Mouse (Mus musculus) adrenal gland, postnatal 4 days (tissue): ENCODE measurements around the gene Col13a1. TPM values are rescaled to one million over a fixed set of nuclear protein-coding genes. Genes with fewer than 3 reads are reported as not detected.

Experiments used
- DNase-seq, 2 experiments: peaks; one replicate each; pipeline ENCODE4 v3.0.0; 2021 to 2022; ENCODE audit warnings: low spot score in 2 of 2, mixed read lengths in 2 of 2
- total RNA-seq, 2 experiments: library from RNA; stranded (reverse); gene quantifications; 2 replicates each; pipeline ENCODE4 v1.2.3; 2021

Gene Col13a1
- total RNA-seq, 2 experiments from 2014 or later: 17.5 to 19.8 TPM

DNA sequence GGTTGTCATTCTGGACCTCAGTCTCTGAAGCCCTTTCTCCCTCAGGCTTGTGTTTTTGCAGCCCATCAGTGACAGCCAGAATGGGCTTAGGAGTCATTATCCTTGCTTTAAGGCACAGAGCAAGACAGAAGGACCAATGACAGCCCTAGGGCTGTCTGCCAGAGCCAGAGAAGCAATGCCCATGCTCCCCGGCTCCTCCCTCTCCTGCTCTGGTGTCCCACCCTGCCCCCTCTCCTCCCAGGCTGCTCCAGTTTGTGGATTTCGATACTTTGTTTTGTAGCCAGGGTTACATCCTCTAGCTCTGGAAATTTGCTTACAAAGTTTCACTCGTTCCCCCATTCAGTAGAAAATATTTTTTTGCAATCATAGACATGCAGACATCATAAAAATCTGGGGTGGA, 69.9 kb downstream of the Col13a1 start:
- no peak for DNase-seq

DNA sequence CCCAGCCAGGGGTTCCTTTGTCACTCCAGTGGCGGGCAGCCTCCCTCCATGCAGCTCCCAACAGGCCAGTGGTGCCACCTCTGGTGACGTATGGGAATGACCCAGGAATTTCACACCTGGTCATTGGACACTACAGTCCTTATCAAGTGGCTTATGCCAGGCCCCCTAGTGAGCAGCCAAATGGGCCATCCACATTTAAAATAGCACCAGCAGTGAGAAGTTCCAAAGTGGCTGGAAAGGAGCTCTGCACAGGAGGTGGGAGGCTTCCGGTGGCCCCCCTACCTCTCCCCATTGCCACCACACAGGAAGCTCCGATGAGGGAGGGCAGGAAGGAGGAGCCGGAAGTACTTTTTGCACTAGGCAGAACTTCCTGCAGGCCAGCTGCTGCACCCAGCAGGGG, 72.7 kb downstream of the Col13a1 start:
- no peak for DNase-seq

DNA sequence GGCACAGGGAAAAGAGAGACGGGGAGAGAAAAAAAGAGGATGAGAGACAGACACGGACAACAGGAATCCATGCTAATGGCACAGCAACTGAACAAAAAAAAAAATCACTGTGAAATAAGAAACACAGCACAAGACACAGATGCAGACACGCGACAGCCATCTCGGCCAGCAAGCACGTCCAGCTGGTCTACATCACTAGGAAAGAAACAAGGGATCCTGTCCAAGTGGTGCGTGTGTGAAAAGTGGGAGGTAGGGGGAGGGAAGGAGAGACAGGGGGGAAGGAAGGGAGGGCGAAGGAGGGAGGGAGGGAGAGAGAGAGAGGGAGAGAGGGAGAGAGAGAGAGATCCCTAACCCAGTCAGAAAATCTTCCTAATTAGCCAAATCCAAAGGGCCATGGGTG, 73.6 kb downstream of the Col13a1 start:
- no peak for DNase-seq

DNA sequence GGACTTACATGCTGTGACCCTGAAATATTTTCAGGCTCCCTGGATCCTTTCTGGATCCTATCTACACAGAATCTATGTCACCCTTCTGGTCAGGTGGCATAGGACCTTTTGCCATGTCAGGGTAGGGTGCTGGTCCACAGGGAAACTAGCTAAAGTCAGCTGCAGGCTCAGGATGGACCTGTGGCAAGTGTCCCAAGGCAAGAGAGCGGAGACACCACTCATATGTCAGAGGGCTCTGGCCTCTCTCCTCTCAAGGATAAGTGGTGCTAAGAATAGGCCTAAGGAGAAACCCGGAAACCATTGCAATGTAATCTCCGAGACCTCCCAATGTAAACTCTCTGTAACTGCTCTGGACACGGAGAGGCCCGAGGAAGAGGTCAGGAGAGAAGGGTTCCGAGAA, 80.8 kb downstream of the Col13a1 start:
- no peak for DNase-seq

DNA sequence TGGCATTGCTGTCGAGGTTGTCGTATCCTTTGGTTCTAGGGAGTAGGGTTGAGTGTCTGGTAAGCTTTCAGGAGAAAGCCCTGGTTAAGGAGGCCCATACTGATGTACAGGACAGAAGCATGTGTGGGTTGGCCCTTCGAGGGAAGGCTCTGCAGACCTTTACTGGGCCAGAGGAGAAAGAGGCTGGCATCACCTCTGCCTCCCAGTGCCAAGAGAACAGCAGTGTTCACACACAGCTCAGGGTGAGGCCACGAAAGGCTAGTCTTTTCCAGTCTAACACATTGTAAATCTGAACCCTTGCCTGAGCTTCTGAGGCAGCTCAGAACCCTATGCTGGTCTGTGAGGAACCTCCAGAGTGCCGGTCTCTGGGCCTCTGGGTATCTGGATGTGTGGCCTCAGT, 84.3 kb downstream of the Col13a1 start:
- DNase-seq: no peak

DNA sequence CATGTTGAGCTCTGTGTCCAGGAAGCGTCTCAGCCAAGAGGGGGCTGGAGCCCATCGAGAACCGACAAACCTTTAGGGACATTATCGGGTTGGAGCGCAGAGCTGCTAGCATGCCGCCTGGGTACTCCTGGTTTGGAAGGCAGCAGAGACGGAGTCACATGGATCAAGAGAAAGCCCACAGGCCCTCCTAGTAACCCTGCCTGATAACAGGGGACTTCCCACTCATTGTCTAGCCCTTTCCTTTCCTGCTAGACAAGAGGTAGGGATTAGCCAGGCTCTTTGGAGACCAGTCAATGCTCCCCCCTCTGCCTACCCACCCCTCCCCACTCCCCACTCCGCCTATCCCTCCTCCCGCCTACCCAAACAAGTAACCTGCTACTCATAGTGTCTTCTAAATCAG, 87.8 kb downstream of the Col13a1 start:
- no peak for DNase-seq

DNA sequence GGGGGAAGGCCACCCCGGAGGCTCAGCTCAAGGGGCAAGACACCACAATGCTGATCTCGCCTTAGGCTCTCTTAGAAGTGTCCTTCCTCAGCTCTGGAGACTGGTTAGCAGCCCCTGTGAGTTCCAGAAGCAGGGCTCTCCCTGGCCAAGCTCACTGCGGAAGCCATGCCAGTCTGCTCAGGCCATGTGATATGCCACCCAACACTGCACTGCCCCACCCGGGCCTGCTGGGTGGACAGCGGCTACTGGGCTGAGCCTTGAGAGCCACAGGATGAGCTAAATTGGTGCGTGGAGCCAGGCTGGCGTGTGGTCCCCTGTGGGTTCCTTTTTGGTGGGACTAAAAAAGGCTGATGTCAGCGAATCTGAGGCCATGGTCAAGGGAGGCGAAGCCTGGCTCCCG, 88.6 kb downstream of the Col13a1 start:
- no peak for DNase-seq

DNA sequence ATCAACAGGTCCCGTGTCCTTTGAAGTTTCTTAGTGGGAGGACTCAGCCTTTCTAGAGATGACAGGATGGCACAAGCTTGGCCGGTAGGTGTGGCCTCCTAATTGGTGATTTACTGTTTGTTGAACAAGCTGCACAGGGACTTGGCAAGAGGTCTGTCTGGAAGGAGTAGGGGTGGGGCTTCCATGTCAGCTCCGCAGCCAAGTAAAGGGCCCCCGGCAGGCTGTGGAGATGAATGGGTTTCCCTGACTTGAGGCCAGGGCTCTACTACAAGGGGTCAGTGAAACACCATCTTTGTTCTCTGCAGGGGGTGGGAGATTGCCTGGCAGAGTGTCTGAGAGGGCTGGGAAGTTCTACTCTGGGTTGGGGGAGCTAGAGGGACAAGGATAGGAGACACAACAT, 99.5 kb downstream of the Col13a1 start:
- peak in 1 of 2 experiments; percentile 29 for DNase-seq

DNA sequence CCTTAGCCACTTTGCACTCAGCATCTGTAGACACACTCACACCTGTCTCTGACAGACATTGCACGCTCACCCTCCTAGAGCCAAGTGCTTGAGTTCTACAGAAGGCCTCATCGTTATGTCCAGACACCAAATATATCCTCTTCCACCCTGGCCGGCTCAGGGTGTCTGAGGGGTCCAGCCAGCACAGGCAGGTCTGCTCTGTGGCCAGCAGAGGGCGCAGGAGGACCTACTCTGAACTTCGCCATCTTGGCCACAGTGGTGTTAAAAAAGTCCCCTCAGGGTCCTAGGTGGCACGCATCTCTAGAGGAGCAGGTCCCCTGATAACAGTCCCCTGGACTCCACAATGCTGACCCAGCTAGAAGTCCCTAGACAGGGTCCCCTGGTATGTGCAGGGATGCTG, 101.1 kb downstream of the Col13a1 start:
- DNase-seq: peak; percentile 46 to 62

DNA sequence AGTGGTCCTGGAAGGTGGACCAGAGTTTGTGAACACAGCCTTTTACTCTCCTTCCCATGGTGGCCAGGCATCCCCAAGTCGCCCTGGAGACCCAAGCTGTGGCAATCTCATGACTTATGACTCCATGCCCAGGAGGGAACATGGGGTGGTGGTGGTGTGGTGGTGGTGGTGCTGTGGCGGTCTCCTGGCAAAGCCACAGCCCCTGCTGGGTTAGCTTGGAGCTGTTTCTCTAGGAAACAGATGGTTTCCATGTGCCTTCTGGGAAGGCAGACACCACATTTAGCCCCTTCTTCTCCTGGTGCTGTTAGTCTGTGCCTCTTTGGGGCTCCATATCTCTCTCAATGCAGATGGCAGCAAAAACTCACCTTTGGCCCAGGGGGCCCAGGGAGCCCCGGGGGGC, 109.1 kb downstream of the Col13a1 start:
- no peak for DNase-seq

DNA sequence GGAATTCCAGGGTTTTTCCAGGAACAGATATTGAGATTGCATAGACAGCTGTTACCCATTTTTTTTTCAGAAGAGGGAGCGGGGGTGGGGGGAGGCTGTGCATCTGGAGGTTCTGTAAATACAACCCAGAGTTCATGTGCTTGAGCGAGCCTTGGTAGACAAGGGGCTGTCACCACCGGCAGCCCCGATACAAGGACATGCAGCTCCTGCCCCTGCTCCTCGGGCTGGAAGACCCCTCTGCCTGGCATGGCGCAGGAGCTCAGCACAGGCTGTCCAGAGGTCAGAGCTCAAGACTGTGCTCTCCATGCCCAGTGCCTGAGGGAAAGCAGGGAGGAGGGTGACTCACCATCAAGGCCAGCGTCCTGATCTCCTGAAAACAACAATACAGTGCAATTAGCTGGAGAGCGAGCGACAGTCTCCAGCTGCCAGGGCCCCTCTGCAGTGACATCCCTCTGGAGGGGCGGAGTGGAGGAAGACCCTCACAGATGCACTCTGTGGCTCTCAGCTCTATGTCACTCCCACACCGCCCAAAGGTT, 112.8 kb downstream of the Col13a1 start:
- no peak for DNase-seq

DNA sequence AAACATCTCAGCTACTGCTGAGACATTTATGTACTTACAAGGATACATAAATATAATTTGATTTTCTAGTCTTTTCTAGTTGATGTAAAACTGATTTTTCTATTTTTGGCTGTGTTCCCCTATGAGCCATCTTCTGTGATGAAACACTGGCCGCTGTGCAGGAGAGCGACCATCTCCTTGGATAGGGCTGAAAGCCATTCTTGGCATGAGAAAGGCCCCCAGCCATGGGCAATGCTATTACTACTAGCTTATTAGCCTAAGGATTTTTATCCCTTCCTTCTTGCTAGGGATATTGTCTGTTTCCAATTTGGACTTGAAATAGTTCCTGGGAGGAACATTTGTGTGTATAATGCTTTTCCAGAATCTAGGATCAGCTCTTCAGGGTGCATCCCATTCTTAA, 119.5 kb downstream of the Col13a1 start:
- no peak for DNase-seq

DNA sequence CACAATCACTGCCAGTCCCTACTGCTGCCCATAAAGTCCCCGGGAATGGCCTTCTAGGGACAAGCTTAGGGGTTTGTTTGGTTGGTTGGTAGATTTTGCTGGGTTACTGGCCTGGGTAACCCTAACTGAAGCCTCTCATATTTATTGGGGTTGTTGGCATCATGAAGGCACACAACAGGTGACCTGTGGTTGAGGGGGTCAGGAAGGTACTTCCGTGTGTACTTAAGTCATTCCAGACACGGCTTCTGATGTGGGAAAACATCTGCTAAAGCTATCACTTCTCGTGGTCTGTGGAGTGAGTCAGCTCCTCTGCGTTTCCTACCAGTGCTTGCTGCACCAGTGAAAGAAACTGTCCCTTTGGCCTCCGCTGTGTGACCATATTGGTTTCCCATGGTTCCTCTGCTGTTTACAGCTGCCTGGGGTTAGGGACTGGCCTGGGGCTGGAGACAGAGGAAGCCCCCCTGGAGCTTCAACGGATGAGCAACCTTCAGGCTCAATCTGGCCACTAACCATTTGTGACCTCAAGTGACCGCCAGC, 123.7 kb downstream of the Col13a1 start:
- no peak for DNase-seq

DNA sequence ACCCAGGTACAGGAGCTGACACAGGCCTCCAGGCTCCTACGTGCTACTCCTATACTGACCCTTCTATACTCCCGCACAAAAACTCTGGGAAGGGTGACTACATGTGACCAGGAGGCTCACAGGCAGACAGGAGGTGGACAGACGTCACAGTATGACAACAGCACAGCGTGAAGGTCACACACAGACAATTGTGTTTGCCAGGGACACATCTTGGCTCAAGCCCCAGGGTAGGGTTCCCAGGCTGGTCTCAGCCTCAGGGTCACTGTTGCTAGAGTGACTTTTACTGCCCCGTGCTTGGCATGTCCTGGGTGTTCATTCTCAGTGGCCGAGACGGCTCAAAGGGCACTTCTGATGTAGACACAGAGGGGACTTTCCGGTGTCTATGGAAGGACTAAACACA, 126.1 kb downstream of the Col13a1 start:
- peak in 1 of 2 experiments; percentile 45 for DNase-seq

DNA sequence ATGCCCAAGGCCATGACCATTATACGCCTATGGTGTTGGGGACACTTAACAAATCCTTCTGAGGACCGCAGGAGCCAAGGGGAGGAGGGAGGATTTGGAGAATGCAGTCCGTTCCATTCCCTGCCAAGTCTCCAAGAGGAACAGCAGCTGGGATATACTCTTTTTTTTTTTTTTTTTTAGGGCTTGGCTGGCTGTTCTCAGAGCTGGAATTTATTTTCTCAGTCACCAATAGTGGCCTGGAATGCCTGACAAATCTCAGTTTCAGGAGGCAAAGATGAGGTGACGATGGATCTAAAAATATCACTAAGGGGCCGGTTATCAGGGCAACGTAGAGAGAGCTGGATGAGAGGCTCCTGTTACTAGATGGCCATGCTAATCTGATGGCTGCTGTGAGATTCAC, 130.4 kb downstream of the Col13a1 start:
- no peak for DNase-seq

DNA sequence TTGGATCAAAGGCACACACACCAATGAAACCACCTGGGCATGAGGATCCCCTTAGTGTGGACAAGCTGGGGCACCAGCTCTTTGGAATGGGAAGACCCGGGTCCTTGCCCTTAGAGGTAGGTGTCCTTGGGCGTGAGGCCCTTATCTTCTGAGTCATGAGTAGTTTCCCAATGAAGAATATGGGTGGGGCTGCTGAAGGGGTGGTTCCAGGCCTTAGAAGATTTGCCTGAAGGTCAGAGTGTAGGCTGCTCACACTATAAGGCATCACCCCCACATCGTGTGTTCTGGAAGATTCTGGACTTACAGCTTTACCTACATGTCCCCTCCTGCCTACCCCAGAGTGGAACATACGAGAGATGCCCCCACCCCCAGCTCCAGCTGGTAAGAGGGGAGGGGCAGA, 133.4 kb downstream of the Col13a1 start:
- DNase-seq: no peak

DNA sequence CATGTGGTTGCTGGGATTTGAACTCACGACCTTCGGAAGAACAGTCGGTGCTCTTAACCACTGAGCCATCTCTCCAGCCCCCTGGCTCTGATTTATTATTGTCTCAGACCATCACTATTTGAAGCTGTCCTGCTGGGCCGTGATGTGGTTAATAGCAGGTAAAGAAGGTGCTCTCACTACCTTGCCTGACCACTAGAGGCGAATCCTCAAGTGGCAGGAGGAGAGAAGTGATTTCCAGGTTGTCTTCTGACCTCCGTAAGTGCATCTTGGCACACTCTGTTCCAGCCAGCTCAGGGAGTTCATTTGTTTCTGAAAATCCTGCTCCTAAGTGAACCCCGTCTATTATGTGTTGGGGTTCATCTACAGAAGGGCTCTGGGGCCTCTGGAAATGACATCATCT, 134.4 kb downstream of the Col13a1 start:
- DNase-seq: no peak

DNA sequence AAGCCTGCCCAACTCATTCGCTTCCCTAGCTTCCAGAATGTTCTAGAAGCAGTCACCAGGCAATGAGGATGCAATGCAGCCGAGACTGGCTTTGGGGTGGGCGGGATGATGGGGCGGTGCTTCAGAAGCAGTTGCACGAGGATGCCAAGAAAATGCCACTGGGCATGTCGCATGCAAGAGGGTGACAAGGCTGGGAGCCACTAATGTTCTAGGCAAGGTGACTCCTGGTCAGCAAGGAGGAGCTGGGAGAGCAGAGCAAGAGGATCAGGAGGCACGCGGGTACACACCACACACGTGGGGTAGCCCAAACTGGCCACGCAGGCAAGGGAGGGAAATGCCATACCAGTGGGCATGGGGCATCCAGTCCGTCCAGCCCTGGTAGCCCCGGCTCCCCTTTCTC, 136.6 kb downstream of the Col13a1 start:
- DNase-seq: no peak

DNA sequence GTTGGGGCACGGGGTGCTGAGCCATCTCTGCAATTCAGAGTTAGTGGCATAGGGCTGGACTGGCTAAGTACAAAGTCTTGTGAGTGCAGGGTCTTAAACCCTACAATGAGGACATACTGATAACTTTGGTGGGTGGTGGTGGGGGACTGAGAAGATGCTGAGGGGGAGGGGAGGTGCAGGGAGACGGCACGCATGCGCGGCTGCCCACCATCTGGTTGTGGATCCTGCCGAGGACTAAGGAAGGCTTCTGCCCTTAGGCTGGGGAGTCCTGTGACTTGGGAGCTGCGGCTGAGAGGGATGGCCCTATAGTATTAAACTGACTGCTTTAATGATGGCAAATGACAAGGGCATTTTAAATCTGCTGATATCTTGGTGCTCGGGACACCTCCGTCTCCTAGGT, 139.6 kb downstream of the Col13a1 start:
- DNase-seq: no peak

DNA sequence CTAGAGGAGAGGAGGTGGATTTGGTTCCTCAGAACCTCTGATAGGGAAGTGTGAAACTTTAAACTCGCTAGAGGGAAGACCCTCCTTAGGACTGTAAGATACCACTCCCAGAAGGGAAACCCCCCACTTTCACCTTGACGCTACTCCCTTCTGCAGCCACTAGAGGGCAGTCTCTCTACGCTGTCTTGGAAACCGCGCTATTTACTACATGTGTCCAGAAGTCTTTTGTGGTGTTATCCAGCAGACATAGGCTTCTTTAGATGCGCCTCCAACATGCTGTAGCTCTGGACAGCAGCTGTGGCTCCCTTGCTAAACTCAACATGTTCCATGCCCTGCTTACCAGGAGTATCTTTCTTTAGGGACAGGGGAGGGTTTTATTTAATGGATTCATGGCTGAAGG, 140.1 kb downstream of the Col13a1 start:
- DNase-seq: no peak

DNA sequence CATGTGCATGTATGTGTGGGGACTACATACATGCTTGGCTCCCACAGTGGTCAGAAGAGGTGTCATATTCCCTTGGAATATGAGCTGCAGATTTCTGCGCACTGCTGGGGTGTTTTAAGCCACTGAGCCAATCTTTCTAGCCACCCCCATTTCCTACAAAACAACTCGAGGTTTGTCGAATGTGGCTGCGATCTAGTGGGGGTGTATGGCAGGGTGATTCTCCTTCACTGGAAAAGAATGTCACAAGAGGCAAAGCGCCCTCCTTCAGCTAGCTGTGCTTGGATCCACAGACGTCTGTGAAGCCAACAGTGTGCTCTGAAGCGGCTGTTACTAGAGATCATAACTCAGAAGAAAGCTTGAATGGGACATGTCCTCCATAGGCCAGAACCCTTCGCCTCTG, 141.6 kb downstream of the Col13a1 start:
- no peak for DNase-seq

DNA sequence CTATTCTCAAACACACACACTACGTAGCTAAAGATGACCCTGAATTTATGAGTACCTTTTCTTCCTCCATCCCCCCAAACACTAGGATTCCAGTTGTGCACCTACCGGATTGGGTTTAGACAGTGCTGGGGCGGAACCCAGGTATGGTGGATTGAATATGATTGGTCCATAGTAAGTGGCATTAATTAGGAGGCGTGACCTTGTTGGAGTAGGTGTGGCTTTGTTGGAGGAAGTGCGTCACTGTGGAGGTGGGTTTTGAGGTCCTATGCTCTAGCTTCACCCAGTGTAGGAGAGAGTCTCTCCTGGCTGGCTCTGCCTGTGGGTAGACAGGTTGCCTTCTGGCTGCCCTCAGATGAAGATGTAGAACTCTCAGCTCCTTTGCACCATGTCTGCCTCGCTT, 144.6 kb downstream of the Col13a1 start:
- DNase-seq: no peak

DNA sequence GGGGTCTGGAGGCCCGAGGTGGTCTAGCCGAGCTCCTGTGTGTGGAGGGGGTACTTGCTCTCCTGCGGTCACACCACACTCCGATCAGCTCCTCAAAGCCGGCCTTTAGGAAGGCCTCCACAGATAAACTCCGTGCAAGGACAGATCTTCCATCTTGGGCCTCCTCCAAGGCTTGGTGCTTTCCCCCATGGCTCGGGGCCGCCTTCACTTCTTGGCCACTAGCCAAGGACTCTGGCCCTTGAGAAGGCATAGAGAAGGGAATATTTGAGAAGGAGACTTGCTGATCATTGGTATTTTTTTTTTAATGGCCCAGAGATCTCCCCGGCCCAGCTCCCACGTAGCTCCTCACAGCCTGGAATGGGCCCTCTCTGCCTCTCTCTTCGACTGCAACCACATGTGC, 146.2 kb downstream of the Col13a1 start:
- no peak for DNase-seq

DNA sequence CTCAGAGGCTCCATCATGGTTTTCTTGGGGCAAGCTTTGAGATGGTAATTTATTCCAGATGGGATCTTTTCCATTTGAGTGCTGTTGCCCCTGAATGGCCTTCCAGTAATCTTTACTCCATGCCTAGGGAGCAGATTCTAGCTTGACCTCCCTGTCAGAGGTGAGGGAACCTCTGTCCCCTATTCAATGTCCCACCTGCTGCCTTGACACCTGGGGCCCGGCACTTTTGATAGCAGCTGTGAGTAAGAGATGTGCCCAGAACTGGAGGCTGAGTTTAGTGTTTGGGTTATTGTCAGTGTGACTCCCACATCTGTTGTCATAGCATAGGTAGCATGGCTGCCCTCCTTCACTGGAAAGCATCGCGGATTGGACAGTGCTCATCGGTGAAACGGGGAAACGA, 147.2 kb downstream of the Col13a1 start:
- no peak for DNase-seq
